Mouse (Mus musculus) ZHBTc4 (cell line): ENCODE measurements around the gene Extl1.

Experiments
- DNase-seq: peaks from one replicate; pipeline ENCODE4 v3.0.0-alpha.2; 2011; ENCODE audit warnings: low read depth, low spot score

Gene Extl1

DNA sequence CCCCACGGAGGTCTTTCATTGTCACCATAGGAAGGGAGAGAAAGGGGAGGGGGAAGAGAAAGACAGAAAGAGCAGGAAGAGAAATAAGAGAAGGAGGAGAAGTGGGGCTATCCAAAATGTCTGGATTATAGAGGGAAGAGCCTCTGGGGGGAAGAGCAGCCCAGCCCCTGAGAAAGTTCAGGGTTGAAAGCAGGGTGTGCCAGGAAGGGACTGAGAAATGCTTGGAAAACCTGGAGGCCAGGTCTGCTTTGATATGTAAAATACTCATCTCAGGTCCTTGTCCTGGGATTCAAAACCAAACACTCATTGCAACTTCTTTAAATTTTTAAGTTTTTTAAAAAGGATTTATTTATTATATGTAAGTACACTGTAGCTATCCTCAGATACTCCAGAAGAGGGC lies 8.0 kb upstream of the Extl1 start:
- peak; percentile 56 for DNase-seq

DNA sequence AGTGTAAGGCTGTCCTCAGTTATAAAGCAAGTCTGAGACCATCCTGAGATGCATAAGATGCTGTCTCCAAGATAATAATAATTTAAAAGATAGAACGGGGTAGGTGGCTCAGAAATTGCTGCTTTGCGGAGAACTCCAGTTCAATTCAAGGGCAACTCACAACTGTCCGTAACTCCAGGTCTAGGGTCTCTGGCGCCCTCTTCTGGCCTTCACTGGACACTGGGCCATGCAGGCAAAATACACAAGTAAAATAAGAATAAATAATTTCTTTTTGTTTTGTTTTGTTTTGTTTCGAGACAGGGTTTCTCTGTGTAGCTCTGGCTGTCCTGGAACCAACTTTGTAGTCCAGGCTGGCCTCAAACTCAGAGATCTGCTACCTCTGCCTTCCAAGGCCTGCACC lies 4.7 kb upstream of the Extl1 start:
- peak; percentile 88 for DNase-seq

DNA sequence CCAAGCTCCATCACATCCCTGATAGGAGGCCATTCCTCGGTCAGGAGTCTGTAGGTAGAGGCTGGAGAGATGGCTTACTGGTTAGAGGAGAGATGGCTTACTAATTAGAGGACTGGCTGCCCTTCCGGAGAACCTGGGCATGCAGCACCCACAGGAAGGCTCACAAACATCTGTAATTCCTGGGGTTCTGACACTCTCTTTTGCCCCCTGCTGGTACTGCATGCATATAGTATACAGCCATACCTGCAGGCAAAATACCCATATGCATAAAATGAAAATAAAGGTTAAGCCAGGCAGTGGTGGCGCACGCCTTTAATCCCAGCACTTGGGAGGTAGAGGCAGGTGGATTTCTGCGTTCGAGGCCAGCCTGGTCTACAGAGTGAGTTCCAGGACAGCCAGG lies 3.6 kb upstream of the Extl1 start:
- no peak for DNase-seq

DNA sequence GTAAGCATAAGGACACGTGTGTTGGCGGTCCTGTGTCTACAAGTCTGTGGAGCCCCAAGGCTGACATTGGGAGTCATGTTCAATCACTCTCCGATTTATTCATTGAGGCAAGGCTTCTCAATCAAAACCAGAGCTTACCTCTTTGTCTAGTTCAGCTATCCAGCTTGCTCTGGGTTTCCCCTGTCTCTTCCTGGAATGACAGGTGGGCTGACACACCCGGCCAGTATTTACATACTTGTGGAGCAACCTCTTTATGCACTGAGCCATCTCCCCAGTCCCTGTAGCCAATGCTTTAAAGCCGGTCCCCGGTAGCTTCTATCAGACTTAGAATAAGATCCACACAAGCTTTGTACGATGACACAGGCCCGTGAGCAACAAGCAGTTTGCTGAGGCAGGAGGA lies 4.1 kb downstream of the Extl1 start:
- peak; percentile 44 for DNase-seq

DNA sequence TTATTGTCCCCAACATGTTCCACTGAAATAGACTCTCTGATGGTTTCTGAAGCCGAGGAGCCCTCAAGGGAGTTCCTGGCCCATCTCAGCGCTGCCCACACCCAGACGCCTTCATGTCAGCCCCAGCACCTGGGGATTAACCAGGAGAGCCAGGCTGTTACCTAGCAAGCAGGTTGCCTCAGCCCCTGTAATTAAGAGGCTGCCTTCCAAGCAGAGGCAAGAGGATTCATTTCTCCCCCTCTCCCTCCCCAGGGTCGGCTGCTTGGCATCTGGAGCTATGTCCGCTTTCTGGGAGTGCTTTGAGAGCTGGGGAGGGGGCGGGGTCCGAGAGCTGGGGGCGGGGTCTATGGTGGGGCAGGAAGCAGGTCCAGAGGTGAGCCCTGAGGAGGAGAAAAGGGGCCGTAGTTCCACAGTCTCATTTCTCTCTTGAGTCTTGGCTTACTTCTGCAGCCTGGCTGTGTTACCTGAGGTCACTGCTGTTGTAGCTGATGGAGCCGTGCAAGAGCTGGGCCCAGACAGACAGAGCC lies 5.5 kb downstream of the Extl1 start:
- peak; percentile 62 for DNase-seq

DNA sequence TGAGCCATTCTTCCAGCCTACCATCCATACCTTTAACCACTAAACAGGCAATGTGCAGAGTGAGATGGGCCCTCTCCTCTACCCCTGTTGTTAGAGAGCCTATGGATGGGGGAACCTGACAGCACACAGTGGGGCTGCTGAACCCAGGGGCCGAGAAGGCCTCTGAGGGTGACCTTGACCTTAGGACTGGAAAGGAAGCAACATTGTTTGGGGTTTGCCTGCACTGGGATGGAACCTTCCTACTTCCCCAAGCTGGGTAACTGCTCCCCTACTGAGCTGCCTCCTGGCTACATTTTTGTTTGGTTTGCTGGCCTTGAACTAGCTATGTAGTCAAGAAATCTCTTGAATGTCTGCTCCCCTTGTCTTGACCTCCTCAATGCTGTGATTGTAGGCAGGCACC lies 9.3 kb downstream of the Extl1 start:
- no peak for DNase-seq

DNA sequence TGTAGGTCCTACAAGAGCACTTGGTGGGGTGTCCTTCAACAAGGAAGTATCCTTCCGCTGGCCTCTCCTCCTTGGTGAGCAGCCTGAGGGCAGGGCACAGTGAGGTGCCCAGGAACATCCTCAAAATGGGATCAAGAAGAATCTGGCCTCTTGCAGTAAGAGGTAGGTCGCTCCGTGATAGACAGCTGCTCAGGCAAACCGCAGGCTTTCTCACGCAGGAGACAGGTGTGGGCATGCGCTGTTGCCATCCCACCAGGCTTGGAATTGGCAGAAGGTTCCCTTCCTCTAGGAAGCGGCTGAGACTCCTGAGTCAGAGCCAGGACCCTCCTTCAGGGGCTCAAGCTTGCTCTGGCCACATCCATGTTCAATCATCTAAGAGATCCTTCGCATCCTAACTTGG lies 10.4 kb downstream of the Extl1 start:
- DNase-seq: no peak

DNA sequence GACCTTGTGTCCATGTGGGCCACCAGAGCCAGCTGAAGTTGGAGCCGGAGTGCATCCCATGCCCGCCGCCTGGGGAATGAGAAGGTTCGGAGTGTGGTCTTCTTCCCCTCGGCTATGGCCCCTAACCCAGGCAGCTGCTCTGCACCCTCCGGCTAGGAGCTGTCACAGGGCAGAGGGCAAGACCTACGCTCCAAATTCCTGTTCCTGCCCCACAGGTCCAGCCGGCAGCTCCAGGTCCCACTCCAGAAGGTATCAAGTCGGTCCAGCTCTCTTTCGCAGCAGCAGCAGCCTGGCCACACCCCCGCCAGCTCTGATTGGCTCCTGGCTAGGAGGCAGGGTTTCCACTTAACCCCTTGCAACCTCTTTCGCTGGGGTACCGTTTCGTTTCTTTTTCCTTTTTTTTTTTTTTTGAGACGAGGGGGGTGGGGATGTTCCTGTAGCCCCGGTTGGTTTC lies 11.3 kb downstream of the Extl1 start:
- DNase-seq: peak; percentile 81

DNA sequence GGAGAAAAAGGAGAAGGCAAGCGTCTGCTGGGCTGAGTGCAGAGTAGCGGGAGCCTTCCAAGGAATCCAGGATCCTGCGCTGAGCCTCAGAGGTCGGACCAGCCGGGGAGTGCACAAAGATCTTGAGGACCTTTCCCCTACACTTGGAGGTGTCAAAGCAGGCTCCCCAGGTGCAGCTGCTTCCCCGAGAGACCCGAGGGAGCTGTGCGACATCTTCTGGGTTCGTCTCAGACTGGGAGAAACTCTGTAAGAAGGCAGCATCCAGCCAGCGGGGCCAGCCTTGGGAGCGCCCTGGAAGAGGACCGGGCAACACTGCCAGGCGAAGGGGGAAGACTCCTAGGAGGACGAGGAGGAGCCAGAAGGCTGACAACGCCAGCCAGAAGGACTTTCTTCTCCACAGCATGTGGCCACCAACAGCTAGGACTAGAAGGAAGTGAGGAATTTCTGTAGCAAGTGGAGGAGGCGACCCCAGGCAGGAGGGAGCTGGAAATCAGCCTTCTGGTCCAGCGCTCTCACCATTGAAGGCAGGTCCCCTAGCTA lies 12.3 kb downstream of the Extl1 start:
- DNase-seq: no peak

DNA sequence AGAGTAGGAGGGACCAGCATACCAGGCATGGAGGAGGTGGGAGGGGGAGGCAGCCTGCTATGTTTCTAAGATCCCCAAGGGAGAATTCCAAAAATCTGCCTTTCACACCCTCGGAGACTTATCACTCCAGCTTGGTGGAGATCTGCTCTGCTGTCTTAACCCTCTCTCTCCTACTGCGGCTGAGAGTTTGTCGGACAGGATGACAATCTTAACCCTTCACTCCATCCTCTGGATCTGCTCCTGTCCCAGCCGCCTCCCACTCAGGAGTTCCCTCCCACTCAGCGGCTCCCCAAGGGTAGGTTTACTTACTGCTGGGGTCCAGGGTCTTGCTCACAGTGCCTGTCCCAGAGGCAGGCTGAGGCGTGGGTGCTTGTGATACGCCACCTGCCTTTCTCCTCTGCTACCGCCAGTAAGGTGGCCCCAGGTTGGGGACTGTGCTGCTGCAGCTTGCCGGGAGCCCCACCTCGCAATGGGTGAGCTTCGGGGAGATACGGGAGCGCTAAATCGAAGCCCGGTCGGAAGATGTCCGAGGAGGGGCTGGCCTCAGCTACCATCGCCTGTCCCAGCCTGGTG lies 12.9 kb downstream of the Extl1 start:
- DNase-seq: no peak

DNA sequence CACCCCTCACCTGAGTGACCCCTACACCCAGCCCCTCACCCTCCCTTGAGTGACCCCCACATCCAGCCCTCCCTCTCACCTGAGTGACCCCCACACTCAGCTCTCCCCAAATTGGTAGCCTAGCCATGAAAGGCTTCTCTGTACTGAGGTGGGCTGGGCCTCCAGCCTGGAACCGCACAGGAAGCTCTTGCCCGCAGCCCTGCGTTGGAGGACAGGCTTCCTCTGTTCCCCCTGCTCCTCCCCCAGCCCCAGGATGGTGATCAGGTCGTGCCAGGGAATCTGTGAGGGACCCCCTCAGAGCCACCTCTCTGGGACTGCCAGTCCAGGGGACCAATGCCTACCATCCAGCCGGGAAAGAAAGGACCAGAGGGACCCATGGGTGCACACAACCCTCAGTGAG lies 18.4 kb downstream of the Extl1 start:
- DNase-seq: no peak

DNA sequence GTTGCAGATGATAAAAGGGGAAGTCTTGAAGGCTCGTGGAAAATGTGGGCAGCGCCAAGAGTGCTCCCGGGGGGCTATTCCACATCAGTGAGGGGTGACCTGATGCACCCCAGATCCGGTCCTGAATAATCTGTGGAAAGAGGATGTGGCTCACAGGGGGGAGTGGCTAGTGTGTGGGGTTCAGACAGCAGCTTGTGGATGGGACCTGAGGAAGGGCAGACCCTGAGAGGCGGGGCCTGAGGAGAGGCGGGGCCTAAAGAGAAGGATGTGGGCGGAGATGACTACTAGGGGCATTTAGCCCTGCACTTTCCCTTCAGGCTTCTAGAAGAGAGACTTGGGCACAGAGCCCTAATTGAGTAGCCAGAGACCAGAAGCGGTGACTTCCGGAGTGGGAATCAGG lies 21.1 kb downstream of the Extl1 start:
- peak; percentile 53 for DNase-seq

DNA sequence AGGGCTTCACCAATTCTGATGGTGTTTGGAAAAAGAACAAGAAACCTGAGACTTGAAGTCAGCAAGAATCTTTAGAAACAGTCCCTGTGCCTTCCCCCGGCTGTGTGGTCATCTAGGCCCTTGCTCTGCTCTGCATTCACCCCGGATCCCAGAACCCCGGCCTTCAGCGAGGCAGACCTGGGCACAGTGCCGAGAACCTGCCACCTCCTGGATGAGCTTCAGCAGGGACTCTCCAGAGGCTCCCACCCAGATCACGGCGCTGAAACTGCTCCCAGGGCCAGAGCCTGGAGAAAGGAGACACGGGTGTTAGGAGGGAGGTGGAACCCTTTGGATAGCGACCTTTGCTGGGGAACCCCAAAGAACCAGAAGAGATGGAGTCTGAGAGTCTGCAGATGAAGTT lies 21.5 kb downstream of the Extl1 start:
- no peak for DNase-seq

DNA sequence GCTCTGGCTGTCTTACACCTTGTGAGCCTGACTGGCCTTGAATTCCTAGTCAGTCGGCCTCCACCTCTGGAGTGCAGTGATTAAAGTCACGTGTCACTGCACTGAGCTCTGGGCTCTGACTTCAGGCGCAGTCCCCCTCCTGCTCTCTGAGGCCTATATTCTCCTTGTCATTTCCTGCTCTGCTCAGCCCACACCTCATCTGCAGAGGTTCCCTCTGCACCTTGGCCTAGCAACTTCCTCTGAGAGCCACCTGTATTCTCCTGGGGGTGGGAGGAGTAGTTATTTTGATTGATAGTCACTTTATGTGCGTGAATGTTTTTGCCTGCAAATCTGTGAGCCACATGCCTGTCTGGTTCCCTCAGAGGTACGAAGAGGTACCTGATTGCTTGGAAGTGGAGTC lies 22.4 kb downstream of the Extl1 start:
- no peak for DNase-seq

DNA sequence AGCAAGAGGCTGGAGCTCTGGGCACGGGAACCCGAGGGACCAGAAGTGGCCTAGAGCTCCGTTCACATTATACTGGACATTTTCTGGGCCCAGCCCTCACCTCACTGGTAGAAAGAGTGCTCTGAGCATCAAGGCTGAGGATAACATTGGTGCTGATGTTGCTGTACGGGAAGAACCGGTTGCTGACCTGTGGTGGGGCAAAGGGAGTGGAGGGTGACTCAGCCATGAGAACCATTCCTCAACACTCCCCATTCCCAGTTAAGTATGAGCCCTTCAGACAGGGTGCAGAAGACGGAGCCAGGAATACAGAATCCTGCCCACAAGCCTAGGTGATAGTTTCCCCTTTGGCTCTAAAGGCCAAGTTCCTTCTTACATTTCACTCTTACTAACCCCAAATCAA lies 24.0 kb downstream of the Extl1 start:
- DNase-seq: no peak

DNA sequence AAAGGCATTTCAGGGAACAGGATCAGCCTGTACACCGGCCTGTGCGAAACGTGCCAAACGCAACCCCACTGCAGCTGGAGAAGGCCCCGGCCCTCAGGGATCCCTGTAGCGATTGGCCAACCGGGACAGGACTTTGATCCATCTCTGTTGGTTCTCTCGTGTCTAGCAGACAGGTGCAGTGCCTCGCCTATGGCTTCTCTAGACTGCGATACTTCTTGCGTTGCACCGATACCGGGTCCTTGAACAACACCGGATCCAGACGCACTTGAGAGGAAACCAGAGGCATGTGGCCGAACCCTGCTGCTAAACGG lies 26.2 kb downstream of the Extl1 start:
- no peak for DNase-seq

DNA sequence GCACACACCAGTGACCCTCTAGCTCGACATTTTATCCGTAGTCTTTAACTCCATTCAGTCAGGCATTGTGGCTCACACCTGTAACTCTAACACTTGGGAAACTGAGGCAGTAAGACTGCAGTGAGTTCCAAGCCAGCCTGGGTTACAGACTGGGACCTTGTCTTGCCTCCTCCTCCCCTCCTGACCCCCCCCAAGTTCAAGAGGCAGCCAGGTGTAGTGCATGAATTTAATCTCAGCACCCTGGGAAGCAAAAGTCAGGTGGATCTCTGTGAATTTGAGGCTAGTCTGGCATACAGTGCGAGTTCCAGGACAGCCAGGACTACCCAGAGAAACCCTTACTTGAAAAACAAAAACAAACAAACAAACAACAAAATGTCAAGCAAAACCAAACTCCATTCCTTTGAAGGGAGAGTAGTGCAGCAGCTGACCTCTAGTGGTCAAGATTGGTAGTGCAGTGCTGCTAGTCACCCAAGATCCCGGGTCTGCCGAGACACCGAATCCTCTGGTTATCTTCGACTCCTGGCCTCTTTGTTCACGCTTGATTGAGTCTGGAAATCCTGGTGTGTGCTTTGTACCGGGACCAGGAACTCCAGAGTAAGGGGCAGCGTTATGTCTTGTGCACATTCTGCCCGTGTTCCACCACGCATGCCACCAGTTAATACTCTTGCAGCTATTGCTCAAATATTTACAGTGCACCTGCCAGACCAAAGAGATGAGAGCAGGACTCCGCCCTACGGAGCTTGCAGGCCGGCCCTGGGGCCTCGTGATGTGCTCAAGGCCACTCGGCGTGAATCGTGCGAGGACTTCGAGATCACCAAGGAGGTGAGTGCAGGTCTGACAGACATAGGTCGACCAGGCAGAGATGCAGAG lies 26.8 kb downstream of the Extl1 start:
- DNase-seq: peak; percentile 84

DNA sequence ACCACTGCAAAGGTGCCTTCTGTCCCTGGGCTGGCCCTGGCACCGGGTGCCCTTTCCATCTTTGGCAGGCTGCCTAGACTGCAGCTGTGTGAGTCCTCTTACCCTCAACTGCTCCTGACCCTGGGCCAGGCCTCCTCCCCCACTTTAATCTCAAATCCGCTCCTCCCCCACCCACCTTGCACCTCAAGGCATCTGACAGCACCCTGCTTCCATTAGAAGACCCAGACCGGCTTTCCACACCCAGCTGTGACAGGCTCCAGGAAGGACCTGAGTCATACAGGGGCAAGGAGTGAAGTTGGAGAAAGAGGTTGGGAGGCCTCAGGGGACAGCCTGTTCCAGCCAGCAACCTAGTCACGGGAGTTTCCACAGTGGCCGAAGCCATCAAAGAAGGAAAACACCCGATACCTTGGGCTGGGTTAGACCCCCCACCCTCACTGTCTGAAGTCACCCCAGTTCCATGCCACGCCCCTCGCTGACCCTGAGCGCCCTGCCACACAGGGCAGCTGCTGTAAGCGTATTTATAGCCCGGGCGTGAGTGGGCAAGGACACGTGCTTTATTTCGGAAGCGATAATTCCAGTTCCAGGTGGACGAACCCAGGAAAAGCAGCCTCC lies 27.7 kb downstream of the Extl1 start:
- DNase-seq: peak; percentile 29

DNA sequence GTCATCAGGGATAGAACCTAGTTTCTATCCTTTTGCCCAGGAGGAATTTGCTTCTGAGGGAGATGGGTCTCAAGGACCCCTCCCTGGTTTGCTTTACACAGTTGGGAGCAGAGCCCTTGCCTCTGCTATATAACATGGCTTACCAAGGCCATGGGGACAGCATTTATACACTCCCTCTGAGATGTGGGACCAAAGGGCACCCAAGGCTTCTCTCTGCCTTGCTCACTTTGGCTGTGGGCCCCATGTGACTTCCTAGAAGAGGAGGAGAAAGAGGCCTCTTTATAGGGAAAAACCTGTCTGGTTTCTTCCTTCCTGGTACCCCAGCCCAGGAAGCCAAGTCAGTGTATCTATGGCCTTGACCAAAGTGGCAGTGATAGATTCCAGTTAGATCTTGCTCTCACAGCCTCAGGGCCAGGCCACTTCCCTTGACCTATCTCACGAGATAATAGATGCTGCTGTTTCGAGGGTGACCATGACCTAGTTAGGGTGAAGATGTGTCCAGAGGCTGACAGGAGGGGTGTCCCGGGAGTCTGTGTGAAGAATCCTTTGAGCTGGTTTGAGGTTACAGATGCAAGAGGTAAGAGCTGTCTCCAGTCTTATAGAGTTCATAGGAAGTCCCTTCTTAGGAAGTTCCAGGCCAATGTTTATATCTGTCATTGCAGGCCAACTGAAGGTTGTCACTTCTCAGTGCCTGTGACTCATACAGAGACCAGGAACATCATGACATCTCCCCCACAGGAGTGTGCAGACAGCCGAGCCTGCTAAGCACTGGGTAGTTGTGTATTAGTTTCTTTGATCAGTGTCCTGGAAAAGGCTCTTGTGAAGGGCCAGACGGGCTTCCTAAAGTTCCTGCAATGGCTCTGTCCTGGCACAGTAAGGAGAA lies 29.9 kb downstream of the Extl1 start:
- DNase-seq: no peak

DNA sequence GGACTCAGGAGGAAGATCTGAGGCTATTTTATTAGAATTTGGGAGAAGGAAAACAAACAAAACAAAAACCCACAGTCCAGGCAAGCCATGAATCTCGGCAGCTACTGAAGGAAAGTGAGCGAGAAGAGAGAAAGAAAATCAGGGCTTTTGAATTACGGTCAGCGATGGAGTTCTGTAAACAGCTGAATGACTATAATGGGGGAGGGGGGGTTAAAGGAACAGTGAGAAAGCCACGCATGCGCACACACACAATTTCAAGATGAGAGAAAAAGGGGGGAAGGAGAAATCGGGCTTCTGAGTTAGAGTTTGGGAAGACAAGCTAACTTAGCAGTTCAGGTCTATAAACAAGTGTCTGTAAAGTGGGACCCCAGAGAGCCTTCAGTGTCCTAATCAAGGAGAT lies 30.7 kb downstream of the Extl1 start:
- peak; percentile 41 for DNase-seq

DNA sequence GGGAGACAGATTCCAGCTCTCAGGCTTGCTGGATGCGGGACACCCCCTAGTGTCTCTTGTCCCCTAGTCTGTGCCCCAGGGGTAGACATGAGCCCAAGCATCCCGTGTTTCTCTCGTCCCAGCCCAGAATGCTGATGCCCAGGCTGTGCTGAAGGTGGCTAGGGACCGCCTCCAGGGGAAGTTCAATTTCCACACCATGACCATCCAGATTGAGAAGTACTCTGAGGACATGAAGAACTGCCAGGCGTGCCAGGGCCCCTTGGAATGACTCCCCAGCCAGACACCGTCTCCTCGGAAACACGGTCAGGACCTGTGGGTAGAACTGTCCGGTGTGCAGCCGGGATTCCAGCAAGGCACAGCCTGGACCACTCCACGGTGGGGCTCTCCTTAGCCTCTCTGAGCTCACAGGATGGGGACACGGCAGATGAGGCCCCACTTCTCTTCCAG lies 31.4 kb downstream of the Extl1 start:
- DNase-seq: no peak
